Mouse (Mus musculus) adrenal gland, adult 18-20 months (tissue): Measurements from ENCODE around the gene Sohlh2. TPM values are rescaled to one million over a fixed set of nuclear protein-coding genes. Genes with fewer than 3 reads are reported as not detected.
A peak's percentile ranks its signal among the peaks of the same experiment; 100 is the strongest.

Experiments
- DNase-seq, 2 experiments: peaks; one replicate each; pipeline ENCODE4 v3.0.0; 2021 to 2022; ENCODE audit warnings: low spot score in 2 of 2
- microRNA-seq, 2 experiments: library from miRNA; unstranded; fragments of <30 nt; microRNA quantifications; one replicate each; pipeline ENCODE4 v1.2.0; 2021; ENCODE audit warnings: borderline number of aligned reads in 2 of 2
- total RNA-seq, 2 experiments: library from RNA; stranded (reverse); gene quantifications; 1 replicate in 1 of 2; 2 replicates in 1 of 2; pipeline ENCODE4 v1.2.3; 2021

Gene Sohlh2
- total RNA-seq, 2 experiments from 2014 or later = not detected

DNA sequence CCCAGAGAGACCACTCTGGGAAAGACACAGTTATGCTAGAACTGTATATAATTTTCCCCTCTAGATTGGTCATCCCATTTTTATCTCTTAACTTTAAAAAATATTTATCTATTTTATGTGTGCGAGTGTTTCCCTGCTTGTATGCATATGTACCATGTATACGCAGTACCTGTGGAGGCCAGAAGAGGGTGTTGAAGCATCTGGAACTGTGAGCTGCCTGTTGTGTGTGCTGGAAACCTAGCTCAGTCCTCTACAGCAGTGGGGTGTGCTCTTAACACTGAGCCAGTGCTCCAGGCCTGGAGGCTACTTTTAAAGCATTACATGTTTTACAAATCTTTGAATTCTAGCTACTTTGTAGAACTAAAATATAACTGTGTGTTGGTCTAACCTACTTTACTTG lies 24.6 kb downstream of the Sohlh2 start:
- no peak for DNase-seq

DNA sequence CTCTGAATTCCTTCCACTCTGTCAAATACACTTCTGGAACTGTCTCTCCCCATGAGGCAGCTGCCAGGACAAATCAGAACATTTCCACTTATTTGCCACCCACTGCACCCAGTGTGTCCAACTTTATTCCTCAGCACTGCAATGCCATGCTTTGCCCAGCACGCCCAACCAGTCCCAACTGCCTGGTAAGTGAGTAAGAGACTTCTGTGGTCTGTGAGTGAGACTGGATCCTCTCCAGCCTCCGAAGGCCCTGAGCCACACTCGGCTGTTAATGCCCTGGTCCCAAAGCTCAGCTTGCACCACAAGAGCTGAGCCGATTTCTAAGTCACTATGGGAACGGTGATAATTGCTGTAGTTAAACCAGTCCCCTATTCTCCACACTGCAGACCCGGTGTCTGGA lies 25.8 kb downstream of the Sohlh2 start:
- DNase-seq = no peak

DNA sequence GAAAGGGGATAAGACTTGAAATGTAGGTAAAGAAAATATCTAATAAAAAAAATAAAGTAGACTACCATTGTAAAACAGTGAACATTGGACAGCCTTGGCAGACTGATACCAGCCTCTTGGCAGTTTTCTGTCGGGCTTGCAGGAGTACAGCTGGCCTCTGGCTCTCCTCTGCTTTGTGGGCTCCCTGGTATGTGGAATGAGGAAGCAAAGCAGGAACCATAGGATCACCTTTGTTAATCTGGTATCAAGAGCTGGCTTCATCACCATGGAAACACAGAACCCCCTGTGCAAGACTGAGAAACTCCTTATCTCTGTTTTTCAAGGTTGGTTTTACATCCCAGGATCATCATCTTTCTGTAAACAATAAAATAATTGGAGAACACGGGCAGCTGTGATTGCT lies 30.4 kb downstream of the Sohlh2 start:
- no peak for DNase-seq

DNA sequence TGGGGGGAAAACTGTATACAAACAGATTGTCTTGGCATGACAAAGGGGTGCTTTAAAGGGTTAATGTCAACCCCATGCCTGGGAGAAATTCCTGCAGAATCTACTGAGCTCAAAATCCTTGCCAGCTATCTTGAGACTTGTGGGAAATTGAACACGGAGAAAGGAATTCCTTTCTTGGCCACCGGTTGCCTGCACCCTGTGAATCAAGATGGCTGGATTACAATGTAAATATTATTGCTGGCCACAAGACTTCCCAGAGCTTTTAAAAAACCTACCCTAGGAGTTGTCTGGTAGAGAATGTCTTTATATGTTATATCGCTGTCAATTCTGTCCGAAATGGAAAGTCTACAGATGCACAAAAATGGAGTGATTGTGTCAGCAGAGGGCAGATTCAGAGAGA lies 32.0 kb downstream of the Sohlh2 start:
- DNase-seq = no peak

DNA sequence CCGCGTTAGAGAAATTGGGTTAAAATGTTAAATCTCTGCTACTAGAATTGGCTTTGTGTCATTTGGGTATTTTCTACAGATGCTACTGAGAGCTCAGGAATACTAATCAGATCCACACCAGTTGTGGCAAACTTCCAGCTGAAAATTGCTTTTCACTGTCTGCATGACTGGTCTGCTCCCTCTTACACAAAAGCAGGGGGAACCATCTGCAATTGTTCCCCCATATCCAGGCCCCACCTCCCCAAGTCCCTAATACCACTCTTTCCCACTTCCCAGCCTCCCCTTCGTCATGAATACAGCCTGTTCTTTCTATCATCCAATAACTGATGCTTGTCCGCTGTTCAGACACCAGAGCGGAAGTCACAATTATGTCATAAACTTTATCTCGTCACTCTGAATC lies 32.6 kb downstream of the Sohlh2 start:
- no peak for DNase-seq

DNA sequence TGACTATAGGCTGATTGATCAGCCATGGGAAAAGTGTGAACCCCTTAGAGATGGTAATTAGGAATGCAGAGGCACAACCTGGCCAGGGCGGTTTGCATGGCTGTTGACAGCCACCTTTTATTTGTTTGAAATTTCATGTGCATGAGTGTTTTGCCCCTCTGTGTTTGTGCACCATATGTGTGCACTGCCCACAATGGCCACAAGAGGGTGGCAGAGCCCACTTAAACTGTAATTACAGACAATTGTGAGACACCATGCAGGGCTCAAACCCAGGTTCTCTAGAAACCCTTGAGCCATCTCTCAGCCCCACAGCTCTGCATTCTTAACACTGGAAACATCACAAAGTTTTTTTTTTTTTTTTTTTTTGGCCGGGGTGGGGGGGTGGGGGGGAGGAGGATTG lies 40.7 kb downstream of the Sohlh2 start:
- no peak for DNase-seq

DNA sequence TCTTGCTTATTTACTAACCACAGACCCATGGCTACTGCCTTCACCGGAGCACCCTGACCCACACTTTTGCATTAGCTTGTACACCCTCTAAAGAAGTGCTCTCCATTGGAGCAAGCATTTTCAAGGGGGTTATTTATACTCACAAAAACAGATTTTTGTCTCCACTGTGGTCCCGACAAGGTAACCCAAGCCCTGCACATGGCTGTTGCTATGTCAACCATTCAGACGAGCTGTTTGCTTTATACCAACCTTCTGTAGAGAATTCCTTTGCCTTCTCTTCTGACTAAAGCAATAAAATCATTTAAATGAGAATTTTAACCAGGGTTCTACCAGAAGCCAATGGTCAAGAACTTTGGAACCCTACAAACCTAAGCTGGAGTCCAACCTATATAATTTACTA lies 42.0 kb downstream of the Sohlh2 start:
- DNase-seq = no peak

DNA sequence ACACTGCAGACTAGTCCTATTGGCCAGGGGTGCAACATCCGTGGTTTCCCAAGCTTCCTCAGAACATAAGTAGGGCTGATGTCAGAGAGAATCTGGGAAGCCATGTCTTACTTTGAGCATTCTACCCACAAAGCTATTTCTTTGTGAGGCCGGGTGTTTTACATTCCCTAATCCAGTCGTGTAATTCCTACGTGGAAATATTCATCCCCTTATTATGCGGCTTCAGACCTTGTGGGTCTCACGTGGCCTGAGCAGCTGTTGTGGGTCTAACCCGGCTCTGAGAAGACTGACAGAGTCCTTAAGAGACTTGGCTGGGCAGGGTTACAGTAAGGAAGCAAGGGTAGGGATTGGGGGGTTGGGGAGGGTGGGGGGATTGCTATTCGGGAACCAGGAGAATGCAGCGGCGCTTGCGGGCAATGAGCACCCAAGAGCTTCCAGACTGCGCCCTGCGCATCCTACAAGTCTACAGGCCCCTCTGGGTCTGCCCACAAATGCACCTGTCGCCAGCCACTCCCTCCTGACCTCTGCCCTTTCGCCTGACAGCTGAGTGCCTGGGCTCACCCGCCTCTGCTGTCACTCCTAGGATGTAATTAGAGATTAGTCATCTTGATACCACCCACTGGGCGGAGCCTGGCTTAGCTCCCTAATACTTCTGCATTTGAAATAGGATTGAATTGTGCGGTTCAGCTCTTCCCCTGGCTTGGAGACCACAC lies 44.8 kb downstream of the Sohlh2 start:
- no peak for DNase-seq

DNA sequence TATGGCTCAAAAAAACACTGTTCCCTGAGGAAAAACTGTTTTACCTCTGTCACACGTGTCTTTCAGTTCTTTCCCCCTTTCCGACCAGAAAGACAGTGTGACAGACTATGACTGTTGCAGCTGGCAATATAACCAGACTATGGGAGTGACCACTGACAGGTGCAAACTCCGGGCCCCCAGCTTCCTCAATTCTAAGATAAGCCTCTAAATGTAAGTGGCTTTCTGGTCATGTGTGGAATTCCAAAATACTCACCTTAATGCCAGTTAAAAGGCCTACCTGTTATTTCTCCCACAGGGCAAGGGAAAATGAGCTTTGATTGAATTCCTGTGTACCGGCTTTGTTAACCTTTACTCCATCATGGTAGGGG lies 45.4 kb downstream of the Sohlh2 start:
- DNase-seq = no peak

DNA sequence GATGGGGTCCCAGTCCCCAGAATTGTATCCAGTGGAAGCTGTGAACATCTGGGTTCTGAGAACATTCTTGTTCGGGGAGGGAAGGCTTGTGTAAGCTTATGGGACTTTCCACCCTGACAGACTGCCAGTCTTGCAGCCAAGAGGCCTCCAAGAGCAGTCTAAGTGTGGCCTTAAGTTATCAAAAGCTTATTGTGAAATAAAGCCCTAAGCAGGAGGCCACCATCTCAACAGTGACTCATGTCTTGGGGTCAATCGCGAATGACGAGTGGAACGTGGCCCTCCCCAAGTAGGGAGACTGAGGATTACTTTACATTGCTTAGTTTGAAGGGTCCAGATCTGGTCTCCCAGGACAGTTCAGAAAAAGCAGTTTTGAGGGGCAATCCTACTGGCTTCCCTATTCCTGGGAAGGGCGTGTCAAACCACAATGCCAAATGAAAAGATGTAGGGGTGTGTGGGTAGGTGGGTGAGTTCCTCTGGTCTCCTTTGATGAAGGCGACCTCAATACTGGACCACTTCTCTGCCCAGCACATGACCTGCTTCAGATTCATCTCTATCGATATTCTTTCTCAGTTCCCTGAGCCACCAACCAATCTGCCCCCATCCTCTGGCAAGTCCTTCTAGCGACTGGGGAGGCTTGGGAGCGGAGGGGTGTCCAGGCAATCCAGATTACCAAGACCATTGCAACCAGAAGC lies 60.0 kb downstream of the Sohlh2 start, which contains the start of gene Dclk1:
TSS of gene Dclk1 (plus strand) at position 635 of the 692 bp plus-strand sequence.
- DNase-seq = no peak

DNA sequence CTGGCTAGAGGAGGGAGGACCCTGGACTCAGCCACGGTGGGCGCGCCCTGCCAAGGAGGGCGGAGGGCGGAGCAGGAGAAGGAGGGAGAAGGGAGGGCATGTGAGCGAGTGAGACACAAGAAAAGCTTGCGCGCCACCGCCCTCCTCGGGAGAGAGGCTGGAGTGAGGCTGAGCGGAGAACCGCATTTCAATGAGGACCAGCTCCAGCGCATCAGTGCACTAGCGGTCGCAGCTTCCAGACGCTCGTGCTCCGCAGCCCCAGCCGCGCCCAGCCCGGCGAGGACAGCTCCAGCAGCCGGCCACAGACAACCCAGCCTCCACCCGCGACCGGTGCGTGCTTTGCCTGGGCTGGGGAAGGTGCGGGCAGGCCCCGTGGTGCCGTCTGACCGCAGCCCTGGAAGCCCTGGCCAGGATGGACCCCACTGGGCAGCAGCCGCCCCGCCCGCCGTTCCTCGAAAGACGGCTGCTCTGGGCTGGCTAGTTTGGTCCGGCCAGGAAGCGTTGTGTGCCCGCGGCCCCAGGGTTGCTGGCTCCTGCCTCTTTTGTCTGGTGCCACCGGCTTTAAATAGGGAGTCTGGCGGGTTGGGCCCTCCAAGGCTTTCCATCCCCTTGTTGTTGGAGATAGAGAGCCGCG lies 60.7 kb downstream of the Sohlh2 start:
- peak; percentile 20 to 33 for DNase-seq

DNA sequence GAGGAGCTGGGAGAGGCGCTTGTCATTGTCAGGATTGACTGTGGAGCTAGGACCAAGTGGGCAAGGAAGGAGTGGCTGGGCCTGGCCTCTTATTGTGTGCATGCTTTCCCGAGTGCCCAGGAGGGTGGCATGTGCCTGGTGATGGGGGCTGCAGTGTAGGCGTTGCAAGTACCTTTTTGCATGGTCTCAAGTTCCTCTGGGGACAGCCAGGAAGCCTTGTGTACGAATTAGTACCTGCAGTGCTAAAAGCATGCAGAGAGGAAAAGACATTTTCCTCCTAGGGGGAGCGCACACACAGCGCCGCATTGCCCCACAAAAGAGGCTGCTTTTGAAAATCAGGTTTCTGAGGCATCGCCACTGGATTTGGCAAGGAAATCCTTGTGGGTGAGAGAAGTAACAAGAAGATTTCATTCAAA lies 61.2 kb downstream of the Sohlh2 start:
- no peak for DNase-seq

DNA sequence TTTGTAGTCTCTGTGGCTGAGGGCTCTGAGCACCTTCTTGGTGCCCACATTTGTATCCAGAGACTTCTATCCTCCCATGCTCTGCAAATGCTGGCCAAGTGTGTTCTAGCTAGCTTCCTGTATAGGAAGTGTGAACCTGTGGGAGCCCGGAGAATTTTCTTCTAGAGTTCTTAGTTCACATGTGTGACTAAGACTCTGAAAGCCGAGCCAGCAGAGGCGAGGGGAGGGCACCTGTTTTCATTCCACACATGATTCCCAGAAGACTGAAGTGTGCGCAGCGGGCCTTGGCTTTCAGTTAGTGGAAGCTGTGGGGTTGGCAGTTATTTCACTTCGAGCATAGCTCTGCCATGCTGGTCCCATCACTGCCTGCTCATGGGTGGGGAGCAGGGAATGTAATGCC lies 62.3 kb downstream of the Sohlh2 start:
- no peak for DNase-seq

DNA sequence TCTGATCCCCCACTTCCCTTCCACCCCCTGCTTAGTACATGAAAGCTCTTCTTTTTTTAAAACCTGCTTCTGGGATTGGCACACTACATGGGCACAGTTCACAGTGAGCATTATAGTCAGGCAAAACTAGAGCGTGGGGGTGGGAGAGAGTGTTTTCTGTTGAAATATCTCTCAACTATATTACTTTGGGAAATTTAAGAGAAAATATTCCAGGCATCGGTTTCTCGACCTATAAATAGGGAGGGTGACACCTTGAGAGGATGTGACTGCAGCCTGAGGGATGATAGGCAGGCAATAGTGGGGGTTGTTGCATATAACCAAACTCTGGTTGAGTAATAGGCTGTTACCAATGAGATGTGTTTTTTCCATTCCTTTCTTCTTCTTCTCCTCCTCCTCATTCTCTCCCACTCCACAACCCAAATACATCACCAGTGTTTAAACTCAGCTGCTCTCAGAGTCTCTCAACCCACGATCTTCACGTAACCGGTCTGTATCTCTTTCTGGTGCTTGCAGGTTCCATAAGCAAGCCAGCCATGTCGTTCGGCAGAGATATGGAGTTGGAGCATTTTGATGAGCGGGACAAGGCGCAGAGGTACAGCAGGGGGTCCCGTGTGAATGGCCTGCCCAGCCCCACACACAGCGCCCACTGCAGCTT lies 64.9 kb downstream of the Sohlh2 start:
- DNase-seq = no peak

DNA sequence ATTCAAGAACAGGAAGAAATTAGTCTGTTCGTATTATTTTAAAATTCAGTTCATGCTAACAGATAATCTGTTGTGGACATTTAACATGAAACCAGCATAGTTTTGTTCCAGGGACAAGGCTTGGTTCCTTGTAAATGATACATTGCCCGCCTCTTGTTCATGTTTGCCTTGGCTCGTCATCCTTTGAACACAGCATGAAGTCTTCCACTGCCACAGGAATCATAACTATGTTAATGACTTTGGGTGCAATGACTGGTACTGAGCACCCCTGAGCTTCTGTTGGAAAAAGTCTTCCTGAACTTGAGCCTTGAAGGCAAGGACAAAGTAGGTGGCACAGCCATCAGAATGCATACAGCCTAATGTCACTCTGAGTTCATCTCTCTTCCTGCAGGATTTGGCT lies 66.2 kb downstream of the Sohlh2 start:
- no peak for DNase-seq

DNA sequence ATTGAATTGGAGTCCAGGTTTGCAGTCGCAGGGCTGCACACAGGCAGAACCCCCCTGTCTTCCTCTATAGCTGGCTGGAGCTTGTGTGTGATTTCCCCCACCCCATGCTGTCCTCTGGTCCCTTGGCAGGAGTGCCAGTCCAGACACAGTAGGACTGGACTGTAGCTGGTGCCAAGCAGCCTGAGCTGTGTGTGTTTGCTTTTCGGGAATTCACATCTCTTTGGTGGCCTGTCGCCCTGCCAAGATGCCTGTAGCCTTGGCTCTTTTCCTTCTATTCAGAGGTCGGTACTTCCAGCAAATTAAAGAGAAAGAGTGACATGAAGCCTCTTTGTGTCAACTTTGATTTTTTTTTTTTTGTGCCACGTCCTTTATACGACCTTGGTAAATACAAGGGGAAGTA lies 66.7 kb downstream of the Sohlh2 start:
- no peak for DNase-seq

DNA sequence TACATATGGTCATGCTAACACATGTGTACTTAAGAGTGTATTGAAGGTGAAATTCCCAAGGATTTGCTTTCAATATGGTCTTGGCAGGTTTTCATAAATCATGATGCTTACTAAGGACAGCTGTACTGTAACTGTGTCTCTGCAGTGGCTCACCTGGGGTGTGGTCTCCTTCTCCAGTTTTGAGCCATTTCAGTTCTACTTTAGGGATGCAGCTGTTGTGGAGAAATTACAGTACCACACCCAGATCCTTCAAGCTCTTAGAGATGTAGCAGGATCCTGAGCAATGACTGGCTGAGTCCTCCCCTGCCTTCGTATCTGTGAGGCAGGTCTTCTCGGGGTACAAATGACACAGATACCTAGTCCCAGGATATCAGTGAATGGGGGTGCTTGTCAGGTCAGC lies 68.8 kb downstream of the Sohlh2 start:
- no peak for DNase-seq

Small RNAs within 50 kb of the gene (microRNA-seq; reads per million reads assigned to microRNA genes)
- gene Gm22029 = 0 reads per million in 2 experiments

Other genes starting within 250 kb of the Sohlh2 start
- gene Ccna1, start 126.5 kb upstream of the Sohlh2 start, total RNA-seq = not detected
- 10 to 100 TPM; 38.7 to 59.3 TPM for gene Spg20, start 69.9 kb upstream of the Sohlh2 start, total RNA-seq
- gene Ccdc169, start 44.7 kb upstream of the Sohlh2 start, total RNA-seq = not detected
- 1 to 10 TPM; 2.6 to 5.2 TPM for gene Dclk1, start 60.3 kb downstream of the Sohlh2 start, total RNA-seq